Mouse (Mus musculus) CH12.LX (cell line): ENCODE data around the gene Zranb3.

ENCODE experiments used
- BHLHE40 ChIP-seq: IDR thresholded peaks from 2 replicates; pipeline ENCODE4 v1.6.1; 2011; ENCODE audit warnings: mild to moderate bottlenecking, low read depth, low read length, improper control_type of control experiment
- CTCF ChIP-seq, 2 experiments: IDR thresholded peaks in 1 of 2; conservative IDR thresholded peaks in 1 of 2; 2 replicates each; pipeline ENCODE4 v1.5.1; 2011 to 2012; ENCODE audit warnings: low read depth in 2 of 2, low read length in 2 of 2, improper control_type of control experiment in 1 of 2, inconsistent platforms in 1 of 2, mild to moderate bottlenecking in 1 of 2, moderate library complexity in 1 of 2
- MAFK ChIP-seq: IDR thresholded peaks from 2 replicates; pipeline ENCODE4 v1.6.1; 2011; ENCODE audit warnings: low read length, improper control_type of control experiment; ENCODE audit not compliant: insufficient replicate concordance
- MAX ChIP-seq: IDR thresholded peaks from 2 replicates; pipeline ENCODE4 v1.6.1; 2011; ENCODE audit warnings: low read length, improper control_type of control experiment
- POLR2AphosphoS2 ChIP-seq: IDR thresholded peaks from 2 replicates; pipeline ENCODE4 v1.6.1; 2011; ENCODE audit warnings: low read depth, low read length, improper control_type of control experiment
- USF1 ChIP-seq: IDR thresholded peaks from 2 replicates; pipeline ENCODE4 v1.6.1; 2014; ENCODE audit warnings: low read depth, mild to moderate bottlenecking, inconsistent platforms, low read length, improper control_type of control experiment

DNA sequence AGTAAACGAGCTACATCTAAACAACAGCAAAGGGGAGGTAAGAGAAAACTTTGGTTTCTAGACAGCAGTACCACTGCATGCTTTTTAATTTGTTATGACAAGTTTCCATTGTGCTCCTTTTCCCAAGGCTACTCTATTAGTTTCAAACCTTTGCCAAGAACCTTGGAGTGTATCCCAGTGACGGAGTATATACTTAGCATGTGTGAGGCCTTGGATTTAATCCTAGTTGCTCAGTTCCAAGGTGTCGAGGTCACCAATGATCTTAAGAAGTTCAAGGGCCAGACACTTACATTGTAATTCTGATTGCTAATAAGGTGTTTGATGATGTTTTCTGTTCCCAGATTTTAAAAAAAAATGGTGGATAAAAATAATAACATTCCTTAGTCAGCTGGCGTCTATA is 189.7 kb downstream of the Zranb3 start:
- TF ChIP-seq MAX (no peak), USF1 (no peak), POLR2AphosphoS2 (no peak), CTCF (conservative IDR thresholded peaks at IDR 0.05 in 1 of 2, IDR thresholded peaks at IDR 0.05 in 1 of 2; ENCODE audit: low read depth in 2 of 2, low read length in 2 of 2) (no peak), BHLHE40 (no peak), MAFK (no peak)
